Mouse (Mus musculus) mature B cell (primary cell): Measurements from ENCODE around the gene Rbfox3.

Source experiments
- in situ Hi-C: fragments of 300-500 bp; cut with MboI; formaldehyde crosslinking; loops from 2 replicates; pipeline ENCODE4 v1.14.3; 2019

The Rbfox3 gene

GRCm38 (mm10) chr11:118881786-118882495, 29.5 kb downstream of the Rbfox3 start:
- in situ Hi-C loops = no loop called here

GRCm38 (mm10) chr11:118879466-118880150, 31.8 kb downstream of the Rbfox3 start:
- in situ Hi-C loops = no loop called here

GRCm38 (mm10) chr11:118878605-118879245, 32.7 kb downstream of the Rbfox3 start:
- in situ Hi-C loops = no loop called here

- in situ Hi-C loops = no loop called here
Observed at GRCm38 (mm10) chr11:118875243-118875897, 36.0 kb downstream of the Rbfox3 start.

- in situ Hi-C loops = no loop called here
Observed at GRCm38 (mm10) chr11:118874487-118875095, 36.8 kb downstream of the Rbfox3 start.

GRCm38 (mm10) chr11:118874022-118874421, 37.4 kb downstream of the Rbfox3 start:
- in situ Hi-C loops = no loop called here

- in situ Hi-C loops = no loop called here
Observed at GRCm38 (mm10) chr11:118871527-118871926, 39.9 kb downstream of the Rbfox3 start.

- in situ Hi-C loops = no loop called here
Observed at GRCm38 (mm10) chr11:118863360-118863759, 48.0 kb downstream of the Rbfox3 start.

- in situ Hi-C loops = no loop called here
Observed at GRCm38 (mm10) chr11:118861801-118862431, 49.5 kb downstream of the Rbfox3 start.

- in situ Hi-C loops = no loop called here
Observed at GRCm38 (mm10) chr11:118861246-118861645, 50.2 kb downstream of the Rbfox3 start.

- in situ Hi-C loops = no loop called here
Observed at GRCm38 (mm10) chr11:118860812-118861211, 50.6 kb downstream of the Rbfox3 start.

- in situ Hi-C loops = no loop called here
Observed at GRCm38 (mm10) chr11:118859839-118860238, 51.6 kb downstream of the Rbfox3 start.

- in situ Hi-C loops = no loop called here
Observed at GRCm38 (mm10) chr11:118858305-118858704, 53.1 kb downstream of the Rbfox3 start.

- in situ Hi-C loops = no loop called here
Observed at GRCm38 (mm10) chr11:118851391-118851790, 60.0 kb downstream of the Rbfox3 start.

- in situ Hi-C loops = no loop called here
Observed at GRCm38 (mm10) chr11:118847986-118848385, 63.4 kb downstream of the Rbfox3 start.

- in situ Hi-C loops = no loop called here
Observed at GRCm38 (mm10) chr11:118840992-118841391, 70.4 kb downstream of the Rbfox3 start.

GRCm38 (mm10) chr11:118838167-118838566, 73.2 kb downstream of the Rbfox3 start:
- in situ Hi-C loops = no loop called here

- in situ Hi-C loops = no loop called here
Observed at GRCm38 (mm10) chr11:118836889-118837288, 74.5 kb downstream of the Rbfox3 start.

GRCm38 (mm10) chr11:118832793-118833481, 78.5 kb downstream of the Rbfox3 start:
- in situ Hi-C loops = no loop called here

- in situ Hi-C loops = no loop called here
Observed at GRCm38 (mm10) chr11:118831730-118832129, 79.7 kb downstream of the Rbfox3 start.
